Mouse (Mus musculus) retina, postnatal 7 days (tissue): ENCODE results near the gene Gm14151.
A peak's percentile ranks its signal among the peaks of the same experiment; 100 is the strongest.
"Not testable (repeated sequence)": the region's sequence is repeated elsewhere in the genome, so short reads cannot be mapped to it uniquely, and the experiment has no call there.

Experiments used
- DNase-seq: peaks from one replicate; pipeline ENCODE4 v3.0.0-alpha.2; 2012; ENCODE audit warnings: low read depth, low spot score

The Gm14151 gene

GRCm38 (mm10) chr2:151092250-151092649 is at the start of gene Gm14151:
Gm14151 (minus strand) TSS chr2:151092350.
- DNase-seq: not testable (repeated sequence)

DNA sequence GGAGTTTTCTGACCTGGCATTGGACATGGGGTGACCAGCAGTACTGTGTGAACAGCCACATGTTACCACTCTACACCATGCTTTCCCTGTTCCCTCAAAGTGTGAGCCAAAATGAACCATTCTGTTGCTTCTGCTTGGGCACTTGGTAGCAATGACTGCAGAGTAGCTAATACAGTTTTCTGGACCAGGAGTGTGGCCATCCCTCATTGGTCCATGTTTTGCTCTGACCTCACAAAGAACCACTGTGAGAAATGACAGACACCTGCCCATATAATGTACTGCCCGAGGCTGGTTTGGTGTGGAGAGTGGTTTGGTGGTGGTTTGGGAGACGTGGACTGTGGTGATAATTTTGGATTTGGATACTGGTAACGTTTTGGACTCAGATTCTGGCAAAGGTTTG is 5.8 kb upstream of the Gm14151 start, which contains the start of gene Gm14147:
TSS of gene Gm14147 (plus strand) at position 301 of the 400 bp plus-strand sequence.
- DNase-seq: not testable (repeated sequence)

- no peak for DNase-seq
Observed at GRCm38 (mm10) chr2:151056637-151057036, 35.5 kb downstream of the Gm14151 start.

DNA sequence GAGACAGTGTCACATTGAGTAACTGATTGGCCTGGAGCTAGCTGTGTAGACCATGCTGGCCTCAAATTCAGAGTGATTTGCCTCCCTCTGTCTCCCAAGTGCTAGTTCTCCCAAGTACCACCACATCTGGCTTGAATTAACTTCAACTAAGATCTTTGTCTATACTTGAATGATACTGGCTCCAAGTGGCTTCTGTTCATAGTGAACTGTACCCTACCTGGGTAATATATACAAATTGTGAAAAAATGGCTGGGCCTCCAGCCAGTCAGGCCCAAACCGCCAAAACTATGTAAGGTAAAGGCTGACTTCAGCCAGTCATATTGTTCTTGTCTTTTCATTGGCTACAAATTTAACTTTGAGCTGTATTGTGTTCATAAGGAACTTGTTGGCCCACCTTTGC is 51.7 kb downstream of the Gm14151 start:
- no peak for DNase-seq

GRCm38 (mm10) chr2:151039726-151040125 is 52.4 kb downstream of the Gm14151 start:
- no peak for DNase-seq

GRCm38 (mm10) chr2:151039232-151039695 is 52.9 kb downstream of the Gm14151 start, which contains the start of the genes Ninl and Nanp:
Ninl (minus strand) TSS chr2:151039382.
Nanp (minus strand) TSS chr2:151039398.
- peak; percentile 93 for DNase-seq

- DNase-seq: peak; percentile 1
Observed at GRCm38 (mm10) chr2:151038811-151039222, 53.3 kb downstream of the Gm14151 start.

DNA sequence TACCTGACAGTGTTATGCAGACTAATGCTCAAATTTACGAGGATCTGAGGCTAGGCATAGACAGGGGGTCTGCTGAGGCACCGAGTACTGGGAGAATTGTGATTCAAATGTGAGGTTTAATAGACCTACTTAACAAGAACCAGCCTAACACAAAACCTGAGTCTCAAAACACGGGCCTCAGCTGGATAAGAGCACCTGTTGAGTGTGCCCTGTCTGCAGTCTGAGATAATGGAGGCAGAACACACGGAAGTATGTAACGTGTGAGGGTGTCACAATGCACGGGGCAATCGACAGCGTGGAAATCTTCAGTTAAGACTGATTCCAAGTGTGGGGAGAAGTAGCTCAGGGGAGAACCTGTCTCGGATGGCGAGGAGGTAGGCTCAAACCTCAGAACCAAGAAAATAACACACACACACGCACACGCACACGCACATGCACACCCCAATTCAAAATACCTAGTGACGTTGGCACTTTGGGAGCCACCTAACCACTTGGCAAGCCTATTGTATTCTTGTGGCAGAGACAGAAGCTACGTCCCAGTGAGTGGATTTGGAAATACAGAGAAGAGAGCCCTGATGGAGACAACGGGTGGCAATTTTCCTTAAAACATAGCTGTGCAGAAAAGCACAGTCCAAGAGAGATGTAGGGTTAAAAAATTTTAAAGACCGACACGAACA is 54.1 kb downstream of the Gm14151 start:
- no peak for DNase-seq

GRCm38 (mm10) chr2:151037292-151037691 is 54.9 kb downstream of the Gm14151 start:
- DNase-seq: no peak
